Mouse (Mus musculus) thymus, adult 18-20 months (tissue): Measurements from ENCODE around the gene Colgalt1.

ENCODE experiments used
- DNase-seq, 2 experiments: peaks; one replicate each; pipeline ENCODE4 v3.0.0; 2022; ENCODE audit warnings: mixed read lengths in 2 of 2

The Colgalt1 gene

DNA sequence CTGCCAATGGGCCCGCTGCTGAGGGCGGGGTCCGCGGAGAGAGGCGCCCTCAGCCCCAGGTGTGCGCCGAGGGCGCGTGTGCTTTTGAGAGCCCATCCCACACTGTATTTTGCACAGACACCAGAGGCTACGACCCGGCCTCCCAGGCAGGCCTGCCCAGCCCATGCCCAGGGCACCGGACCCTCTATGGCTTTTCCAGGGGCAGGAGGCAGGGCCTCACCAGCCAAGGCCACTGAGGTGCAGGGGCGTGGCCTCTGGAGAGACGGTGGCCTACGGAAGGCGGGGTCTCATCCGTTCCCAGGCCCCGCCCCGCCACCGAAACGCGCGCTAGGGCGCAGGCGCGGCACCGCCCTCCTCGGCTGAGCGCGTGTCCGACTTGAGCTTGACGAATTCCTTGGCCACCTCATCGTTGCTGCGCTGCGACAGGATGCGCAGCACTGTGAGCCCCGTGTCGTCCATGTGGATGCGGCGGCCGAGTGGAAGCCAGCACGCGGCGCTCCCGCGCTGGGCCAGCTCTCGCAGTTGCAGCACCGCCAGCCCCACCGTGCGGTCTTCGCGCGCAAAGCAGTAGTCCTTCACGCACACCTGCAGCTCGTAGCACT lies 18.4 kb downstream of the Colgalt1 start:
- DNase-seq = peak; percentile 87 to 88

GRCm38 (mm10) chr8:71629781-71630212 lies 19.0 kb downstream of the Colgalt1 start:
- DNase-seq = peak; percentile 49 to 59

DNA sequence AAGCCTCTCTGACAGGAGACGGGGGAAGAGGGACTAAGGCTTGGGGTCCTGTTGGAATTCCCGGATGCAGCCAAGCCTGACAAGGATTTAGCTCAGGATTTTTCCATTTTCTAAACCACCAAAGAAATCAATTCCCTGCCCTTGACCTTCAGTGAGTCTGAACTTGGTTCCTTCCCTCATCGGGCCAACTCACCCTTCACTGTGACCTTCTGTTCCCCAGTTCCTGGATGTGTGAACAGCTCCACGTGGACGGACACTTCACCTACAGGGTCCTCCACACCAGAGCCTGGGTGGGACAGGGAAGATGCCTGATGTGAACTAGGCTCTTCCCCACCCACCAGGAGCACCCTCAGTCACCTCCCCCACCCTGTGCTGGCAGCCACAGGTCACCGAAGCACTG lies 20.0 kb downstream of the Colgalt1 start:
- DNase-seq = no peak

DNA sequence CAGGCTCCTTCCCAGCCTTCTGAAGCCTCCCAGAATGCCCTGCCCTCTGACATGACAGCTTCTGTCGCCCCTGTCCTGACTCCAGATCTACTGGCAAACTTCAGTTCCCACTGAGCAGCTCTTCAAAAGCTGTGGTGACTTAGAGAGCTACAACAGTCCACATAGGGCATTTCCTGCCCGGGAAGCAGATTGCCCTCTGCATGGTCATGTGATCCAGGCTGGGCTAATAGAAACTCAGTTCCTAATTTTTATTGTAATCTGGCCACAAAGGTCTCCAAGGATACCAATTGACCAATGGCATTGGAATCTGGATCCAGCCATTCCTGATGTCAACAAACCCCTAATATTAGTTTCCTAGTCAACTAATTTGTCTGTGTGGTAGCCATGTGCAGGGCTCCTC lies 21.1 kb downstream of the Colgalt1 start:
- no peak for DNase-seq

GRCm38 (mm10) chr8:71633164-71633563 lies 22.4 kb downstream of the Colgalt1 start:
- DNase-seq = peak; percentile 63 to 68

DNA sequence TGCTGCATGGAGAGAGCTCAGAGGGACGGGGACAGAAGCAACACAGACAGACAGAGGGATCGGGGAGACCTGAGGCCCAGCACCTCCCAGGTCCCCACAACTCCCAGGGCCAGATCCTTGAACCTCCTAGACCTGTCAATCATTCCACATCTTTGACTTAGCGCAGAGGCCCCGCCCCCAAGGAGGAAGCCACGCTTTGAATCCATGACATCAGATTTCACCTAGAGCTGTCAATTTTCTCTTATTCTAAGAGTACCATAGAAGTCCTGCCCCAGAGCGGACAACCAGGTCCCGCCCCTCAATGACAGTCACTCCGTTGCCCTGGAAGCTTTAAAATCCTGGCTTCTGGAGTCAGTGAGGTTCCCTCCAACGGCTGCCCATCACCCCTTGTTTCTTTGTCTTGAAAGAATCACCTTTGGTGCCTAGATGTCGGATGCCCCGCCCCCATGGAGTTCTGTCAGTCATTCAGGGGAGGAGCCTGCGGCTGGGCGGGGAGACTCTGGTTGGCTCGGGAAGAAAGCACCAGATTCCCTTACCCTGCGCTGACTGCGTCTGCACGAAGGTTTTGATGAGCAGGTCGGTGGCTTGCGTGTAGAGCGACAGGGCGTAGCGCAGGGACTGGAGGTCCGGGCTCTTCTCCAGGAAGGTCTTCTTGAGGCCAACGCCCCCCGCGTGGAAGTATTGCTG lies 23.3 kb downstream of the Colgalt1 start:
- DNase-seq = peak; percentile 58 to 76

DNA sequence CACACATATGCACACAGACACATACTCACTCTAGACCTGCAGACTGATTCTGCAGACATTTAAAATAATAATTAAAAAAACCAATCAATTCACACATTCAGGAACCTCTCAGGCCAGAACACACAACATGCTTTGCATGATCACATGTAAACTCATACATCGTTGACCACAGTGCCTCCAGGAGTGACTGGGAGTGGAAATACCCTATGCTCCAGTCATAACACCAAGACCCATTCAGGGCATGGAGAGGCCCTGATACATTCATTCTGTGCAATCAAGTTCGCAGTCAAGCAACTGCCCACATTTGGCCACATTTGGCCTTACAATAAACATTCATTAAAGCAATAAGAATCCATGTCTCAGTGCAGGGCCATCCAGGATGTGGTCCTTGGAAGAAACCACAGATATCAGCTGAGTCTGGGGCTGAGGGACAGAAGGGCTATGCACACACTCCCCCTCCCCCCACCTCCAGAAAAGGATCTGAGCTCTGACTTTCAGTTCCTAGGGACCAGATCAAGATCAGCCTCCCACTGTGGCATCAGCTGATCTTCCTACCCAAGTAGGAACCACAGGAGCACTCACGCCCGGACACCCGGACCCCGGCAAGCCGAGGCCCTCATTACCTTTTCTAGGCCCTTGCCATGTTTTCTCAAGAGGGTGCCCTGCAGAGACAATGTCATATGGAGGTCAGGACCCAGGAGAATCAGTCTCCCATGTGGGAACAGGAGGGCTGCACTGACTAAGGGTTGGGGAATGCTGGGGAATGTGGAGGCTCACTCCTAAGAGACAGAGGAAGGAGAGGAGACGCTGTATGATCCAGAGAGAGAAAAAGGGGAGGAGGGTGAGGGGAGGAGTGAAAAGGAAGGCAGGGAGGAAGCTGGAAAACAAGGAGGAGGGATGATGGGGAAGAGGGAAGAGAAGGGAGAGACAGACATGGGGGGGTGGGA lies 26.6 kb downstream of the Colgalt1 start:
- DNase-seq = no peak

DNA sequence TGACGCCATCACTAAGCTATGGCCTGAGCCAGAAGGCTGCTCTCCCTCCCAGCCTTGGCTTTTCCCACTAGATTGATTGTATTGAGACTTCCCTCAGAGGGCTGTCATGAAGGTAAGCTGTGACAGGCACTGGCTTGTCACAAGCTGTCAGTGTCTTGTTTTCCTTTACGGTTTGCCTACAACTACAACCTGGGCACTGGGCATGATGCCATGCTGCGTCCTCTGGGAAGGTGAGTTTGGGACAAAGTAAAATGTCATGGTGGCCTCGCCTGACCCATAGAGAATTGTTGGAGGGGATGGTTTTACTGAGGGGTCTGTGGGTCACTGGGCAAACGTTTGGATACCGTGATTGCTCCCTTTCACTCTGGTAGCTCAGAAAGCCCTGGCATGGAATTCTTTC lies 27.5 kb downstream of the Colgalt1 start:
- no peak for DNase-seq

DNA sequence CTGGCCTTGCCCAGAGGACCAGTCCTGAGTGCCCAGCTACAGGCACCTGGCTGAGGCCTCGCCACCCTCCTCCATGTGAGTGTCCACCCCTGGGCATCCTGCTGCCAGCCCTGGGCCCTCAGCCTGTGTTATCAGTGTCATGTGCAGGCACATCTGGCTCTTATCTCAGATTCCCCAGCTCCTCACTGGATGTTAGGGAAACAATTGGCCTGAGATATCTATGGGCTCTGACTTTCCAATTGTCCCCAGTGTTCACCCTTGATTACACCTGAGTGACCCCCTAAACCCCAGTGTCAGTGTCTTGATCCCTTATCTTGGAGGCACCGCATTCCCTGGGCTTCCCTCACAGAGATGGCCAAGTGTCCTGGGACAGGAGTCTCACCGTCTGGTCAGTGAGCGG lies 28.5 kb downstream of the Colgalt1 start:
- no peak for DNase-seq

DNA sequence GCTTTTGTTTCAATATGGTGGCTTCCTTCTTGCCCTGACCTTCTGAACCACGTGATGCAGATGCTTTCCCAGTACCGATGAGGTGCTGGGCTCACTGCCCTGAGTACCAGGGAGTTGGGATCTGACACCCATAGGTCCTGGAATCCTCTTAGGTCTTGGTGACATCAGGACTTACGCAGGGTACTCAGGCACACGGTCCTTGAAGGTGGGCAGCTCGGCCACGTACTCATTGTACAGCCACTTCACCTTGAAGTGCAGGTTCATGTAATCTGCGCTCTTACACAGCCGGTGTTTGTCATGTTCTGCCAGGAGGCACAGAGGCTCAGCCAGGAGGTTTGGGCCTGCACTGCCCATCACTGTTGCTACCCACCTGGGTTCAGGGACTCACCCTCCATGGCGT lies 34.7 kb downstream of the Colgalt1 start:
- no peak for DNase-seq

DNA sequence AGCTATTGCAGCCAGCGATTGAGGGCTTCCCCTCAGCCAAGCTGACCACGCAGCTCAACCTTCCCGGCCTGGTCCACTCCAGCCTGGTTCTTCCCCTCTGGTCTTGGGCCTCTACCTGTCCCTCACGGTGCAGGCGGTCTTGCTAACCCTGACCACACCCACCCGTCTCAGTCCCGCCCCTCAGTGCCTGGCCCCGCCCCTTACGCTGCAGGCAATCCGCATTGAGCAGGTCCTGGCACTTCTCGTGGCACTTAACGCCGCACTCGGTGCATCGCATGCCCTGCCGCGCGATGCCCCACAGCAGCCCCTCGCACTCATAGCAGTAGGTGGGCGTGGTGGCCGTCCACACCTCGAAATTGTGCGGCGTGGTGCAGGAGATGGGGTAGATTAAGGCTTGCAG lies 43.8 kb downstream of the Colgalt1 start:
- DNase-seq = no peak

GRCm38 (mm10) chr8:71657816-71658215 lies 47.0 kb downstream of the Colgalt1 start:
- no peak for DNase-seq

DNA sequence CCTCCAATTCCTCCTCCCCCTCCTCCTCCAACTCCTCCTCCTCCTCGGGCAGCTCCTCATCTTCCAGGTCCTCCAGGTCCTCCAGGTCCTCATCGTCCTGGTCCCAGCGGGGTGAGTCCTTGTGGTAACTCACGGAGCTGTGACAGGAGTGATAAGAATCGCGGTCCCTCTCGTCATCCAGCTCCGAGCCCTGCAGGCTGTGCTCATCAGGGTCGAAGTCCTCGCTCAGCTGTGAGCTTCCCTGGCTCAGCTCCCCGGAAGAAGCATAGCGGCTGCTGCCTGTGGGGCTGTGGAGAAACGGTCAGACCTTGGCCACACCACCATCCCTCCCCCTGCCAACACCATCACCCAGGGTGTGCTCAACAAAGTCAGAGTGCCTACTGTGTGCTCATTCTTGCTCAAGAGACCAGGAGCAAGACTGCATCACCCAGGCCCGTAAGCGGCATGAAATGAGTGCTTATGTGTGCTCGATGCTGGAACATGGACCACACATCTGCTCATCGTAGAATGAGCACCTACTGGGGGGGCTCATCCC lies 47.8 kb downstream of the Colgalt1 start:
- DNase-seq = no peak

- no peak for DNase-seq
These were observed 49.0 kb downstream of the Colgalt1 start for GRCm38 (mm10) chr8:71659751-71660150.

GRCm38 (mm10) chr8:71660325-71661120 lies 49.7 kb downstream of the Colgalt1 start:
- DNase-seq = peak; percentile 53 to 57

DNA sequence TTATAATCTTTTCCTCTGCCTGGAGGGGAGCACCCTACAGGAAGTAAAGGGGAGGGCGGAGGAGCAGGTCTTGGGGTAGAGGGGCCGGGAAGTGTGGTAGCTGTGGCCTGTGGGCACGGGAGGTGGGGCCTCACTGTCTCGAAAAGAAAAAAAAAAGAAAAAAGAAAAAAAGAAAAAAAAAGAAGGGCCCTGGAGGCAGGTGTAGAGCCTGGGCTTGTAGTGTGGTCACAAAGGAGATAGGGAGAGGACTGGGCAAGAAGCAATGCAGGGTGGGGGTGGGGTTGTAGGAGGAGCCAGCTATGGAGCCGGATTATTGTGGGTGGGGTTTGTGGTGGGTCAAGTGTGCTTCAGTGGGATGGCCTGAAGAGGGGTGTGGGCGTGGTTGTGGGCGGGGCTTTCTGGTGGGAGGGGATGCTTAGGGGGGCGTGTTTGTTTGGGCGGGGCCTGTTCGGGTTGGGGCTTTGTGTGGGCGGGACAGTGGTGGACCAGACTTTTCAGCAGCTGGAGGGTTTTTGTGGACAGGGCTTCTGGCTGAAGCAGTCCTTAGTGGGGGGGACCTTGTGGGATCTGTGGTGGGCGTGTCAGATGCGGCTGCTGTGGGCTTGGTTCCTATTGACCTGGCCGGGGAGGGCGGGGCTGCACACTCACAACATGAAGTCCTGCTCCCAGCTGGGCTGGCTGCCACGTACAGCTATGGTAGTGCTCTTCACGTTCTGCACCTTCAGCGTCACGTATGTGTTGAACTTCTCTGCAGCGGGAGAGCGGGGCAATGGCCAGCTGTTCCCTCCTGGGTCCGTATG lies 54.7 kb downstream of the Colgalt1 start:
- peak in 1 of 2 experiments; percentile 55 for DNase-seq

DNA sequence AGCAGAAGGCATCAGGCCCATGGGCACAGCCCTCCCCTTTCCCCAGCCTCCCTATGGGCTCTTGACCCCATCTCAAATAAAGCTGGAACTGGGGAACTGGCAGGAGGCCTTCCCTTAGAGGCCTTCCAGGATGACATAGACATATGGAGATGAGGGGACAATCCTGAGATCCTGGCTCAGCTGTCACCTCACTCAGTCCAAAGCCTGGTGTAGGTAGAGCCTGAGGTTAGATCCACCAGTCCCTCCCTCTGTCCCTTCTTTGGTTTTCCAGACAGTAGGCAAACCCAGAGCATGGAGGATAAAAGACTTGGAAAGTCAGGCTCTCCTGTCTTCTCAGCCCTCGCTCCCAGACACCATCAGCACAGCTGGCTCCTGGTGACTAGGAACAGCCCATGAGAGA lies 56.1 kb downstream of the Colgalt1 start:
- no peak for DNase-seq

- DNase-seq = no peak
These were observed 56.5 kb downstream of the Colgalt1 start for GRCm38 (mm10) chr8:71667256-71667655.

DNA sequence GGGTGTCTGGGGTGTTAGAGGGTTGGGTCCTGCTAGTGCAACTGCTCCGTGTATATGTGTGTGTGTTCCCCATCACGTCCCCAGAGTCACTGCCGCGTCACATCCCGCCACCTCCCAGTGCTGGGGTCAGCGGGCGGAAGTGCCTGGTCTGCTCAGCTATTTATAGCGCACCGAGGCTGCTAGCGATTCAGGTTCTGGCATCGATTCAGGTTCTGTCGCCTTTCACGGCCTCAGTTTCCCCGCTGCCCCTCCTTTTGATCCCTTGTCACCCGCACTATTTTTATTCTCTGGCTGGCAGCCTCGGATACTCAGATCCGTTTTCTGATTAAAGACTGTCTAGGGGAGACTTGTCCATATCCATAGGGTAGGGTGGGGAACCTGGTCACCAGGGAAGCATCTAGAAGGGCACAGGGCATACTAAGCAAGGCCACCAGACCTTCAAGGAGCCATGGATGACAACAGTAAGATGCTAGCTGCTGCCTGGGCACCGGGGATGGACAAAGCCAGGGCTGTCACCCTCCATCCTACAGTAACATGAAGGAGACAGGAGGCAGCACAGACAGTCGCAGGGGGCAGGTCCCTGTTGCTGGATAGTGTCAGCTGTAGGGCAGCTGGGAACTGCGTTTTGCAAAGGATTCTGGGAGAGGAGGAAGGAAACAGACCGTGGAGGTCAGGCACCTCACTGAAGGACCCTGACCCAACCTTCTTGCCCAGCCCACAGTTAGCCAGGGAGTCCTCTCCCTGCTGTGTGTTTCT lies 57.6 kb downstream of the Colgalt1 start:
- peak in 1 of 2 experiments; percentile 39 for DNase-seq

DNA sequence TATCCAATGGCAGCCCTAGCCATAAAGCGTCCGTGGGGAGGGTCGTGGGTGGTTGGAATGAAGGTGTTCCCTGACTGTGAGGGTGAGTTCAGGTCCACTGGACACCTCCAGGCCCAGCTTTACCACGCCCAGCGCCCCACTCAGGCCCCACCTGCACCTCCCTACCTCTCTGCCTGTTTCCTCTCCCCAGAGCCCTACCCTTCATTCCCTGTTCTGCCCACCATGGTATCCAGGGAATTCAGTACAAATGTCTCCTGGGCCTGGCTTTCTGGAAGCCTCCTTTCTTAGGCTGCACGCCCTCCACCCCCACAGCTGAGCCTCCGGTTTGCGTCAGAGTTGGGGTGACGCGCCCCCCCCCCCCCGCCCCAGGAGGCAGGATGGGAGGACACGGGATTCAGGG lies 59.4 kb downstream of the Colgalt1 start:
- no peak for DNase-seq
